Mouse (Mus musculus): ENCODE measurements around the gene Sgip1. TPM values are rescaled to one million over a fixed set of nuclear protein-coding genes. Genes with fewer than 3 reads are reported as not detected.

Sgip1 gene
- total and polyA plus RNA-seq, 3 experiments = 0.33 TPM; not detected in 2

DNA sequence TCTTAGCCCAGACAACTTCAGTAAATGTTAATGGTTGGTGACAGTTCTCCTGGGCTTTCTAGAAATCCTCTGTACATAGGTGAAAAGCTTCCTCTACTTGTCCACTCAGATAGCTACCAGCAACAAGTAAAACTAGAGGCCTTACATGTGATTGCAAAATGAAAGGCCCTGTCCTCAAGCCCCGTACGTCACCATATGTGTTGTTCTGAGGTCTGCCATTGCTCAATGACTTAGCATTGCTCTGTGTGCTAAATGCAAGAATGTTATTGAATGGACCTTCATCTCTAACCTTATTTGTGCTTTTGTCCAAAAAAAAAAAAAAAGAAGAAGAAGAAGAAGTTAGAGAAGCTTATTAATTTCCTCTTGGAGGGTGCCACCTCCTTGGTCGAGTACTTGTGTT, 125.4 kb downstream of the Sgip1 start:
- H3K4me3 ChIP-seq (ENCODE audit: low read depth, low read length) = no peak overlapping the region
- H3K4me1 ChIP-seq (ENCODE audit: insufficient read depth, low read depth, low read length) = no peaks in the 10 kb centered on the region
- DNase-seq (ENCODE audit: low spot score) (no peak), ATAC-seq (ENCODE audit: extremely low read depth, insufficient number of reproducible peaks, low FRiP score, poor library complexity, severe bottlenecking) (no peak)
- TF ChIP-seq TAL1 (conservative IDR thresholded peaks at IDR 0.05; ENCODE audit: low read depth, low read length) = no peak
- TF ChIP-seq POLR2AphosphoS5 (IDR thresholded peaks at IDR 0.05; ENCODE audit: insufficient replicate concordance, low read depth, low read length) = no peak
- TF ChIP-seq CTCF (IDR thresholded peaks at IDR 0.05; ENCODE audit: low read depth, low read length) = no peak
- no peak for TF ChIP-seq GATA1 (IDR thresholded peaks at IDR 0.05; ENCODE audit: borderline replicate concordance, low read length)
- TF ChIP-seq GATA2 (IDR thresholded peaks at IDR 0.05; ENCODE audit: borderline replicate concordance, low read depth, low read length) = no peak
- no peaks in the 10 kb centered on the region for H3K27me3 ChIP-seq (ENCODE audit: insufficient read depth, low read length)
- peaks cover 34% of the 10 kb centered on the region for H3K9me3 ChIP-seq (replicated peaks)
- no peaks in the 10 kb centered on the region for H3K36me3 ChIP-seq (replicated peaks)

GRCm38 (mm10) chr4:102871274-102871673, 130.2 kb downstream of the Sgip1 start:
- ATAC-seq (ENCODE audit: extremely low read depth, insufficient number of reproducible peaks, low FRiP score, poor library complexity, severe bottlenecking) (no peak), DNase-seq (ENCODE audit: low spot score) (no peak)
- Histone ChIP-seq H3K4me3 (ENCODE audit: low read depth, low read length) (no peak overlapping the region), H3K36me3 (replicated peaks) (no peaks in the 10 kb centered on the region), H3K4me1 (ENCODE audit: insufficient read depth, low read depth, low read length) (no peaks in the 10 kb centered on the region), H3K9me3 (replicated peaks) (peaks cover 22% of the 10 kb centered on the region), H3K27me3 (ENCODE audit: insufficient read depth, low read length) (no peaks in the 10 kb centered on the region)
- TF ChIP-seq TAL1 (conservative IDR thresholded peaks at IDR 0.05; ENCODE audit: low read depth, low read length) (no peak), POLR2AphosphoS5 (IDR thresholded peaks at IDR 0.05; ENCODE audit: insufficient replicate concordance, low read depth, low read length) (no peak), GATA1 (IDR thresholded peaks at IDR 0.05; ENCODE audit: borderline replicate concordance, low read length) (no peak), CTCF (IDR thresholded peaks at IDR 0.05; ENCODE audit: low read depth, low read length) (no peak), GATA2 (IDR thresholded peaks at IDR 0.05; ENCODE audit: borderline replicate concordance, low read depth, low read length) (no peak)

- no peaks in the 10 kb centered on the region for H3K27me3 ChIP-seq (ENCODE audit: insufficient read depth, low read length)
- ATAC-seq (ENCODE audit: extremely low read depth, insufficient number of reproducible peaks, low FRiP score, poor library complexity, severe bottlenecking) (no peak), DNase-seq (ENCODE audit: low spot score) (no peak)
- no peaks in the 10 kb centered on the region for H3K36me3 ChIP-seq (replicated peaks)
- no peak for TF ChIP-seq TAL1 (conservative IDR thresholded peaks at IDR 0.05; ENCODE audit: low read depth, low read length)
- no peak for TF ChIP-seq POLR2AphosphoS5 (IDR thresholded peaks at IDR 0.05; ENCODE audit: insufficient replicate concordance, low read depth, low read length)
- TF ChIP-seq GATA1 (IDR thresholded peaks at IDR 0.05; ENCODE audit: borderline replicate concordance, low read length) = no peak
- TF ChIP-seq CTCF (IDR thresholded peaks at IDR 0.05; ENCODE audit: low read depth, low read length) = no peak
- no peak for TF ChIP-seq GATA2 (IDR thresholded peaks at IDR 0.05; ENCODE audit: borderline replicate concordance, low read depth, low read length)
- H3K4me1 ChIP-seq (ENCODE audit: insufficient read depth, low read depth, low read length) = no peaks in the 10 kb centered on the region
- peaks cover 31% of the 10 kb centered on the region for H3K9me3 ChIP-seq (replicated peaks)
- no peak overlapping the region for H3K4me3 ChIP-seq (ENCODE audit: low read depth, low read length)
These were observed 142.0 kb downstream of the Sgip1 start for GRCm38 (mm10) chr4:102883142-102883541.

DNA sequence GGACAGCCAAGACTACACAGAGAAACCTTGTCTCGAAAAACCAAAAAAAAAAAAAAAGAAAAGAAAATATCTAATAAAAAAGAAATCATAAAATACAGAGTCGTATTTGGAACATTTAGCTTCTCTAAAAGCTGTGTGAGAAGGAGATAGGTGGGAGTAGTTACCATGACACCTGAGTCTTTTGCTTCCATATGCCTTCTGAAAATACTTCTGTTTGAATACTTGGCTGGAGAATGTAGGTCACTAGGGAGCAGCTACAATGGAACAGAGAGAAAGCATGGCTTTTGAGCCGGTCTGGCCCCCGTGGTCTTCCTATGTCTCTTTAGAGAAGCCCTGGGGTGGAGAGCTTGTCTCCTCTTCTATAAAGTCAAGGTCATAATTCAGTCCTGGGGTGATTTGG, 143.1 kb downstream of the Sgip1 start:
- H3K9me3 ChIP-seq (replicated peaks) = peaks cover 37% of the 10 kb centered on the region
- ATAC-seq (ENCODE audit: extremely low read depth, insufficient number of reproducible peaks, low FRiP score, poor library complexity, severe bottlenecking) (no peak), DNase-seq (ENCODE audit: low spot score) (no peak)
- no peak for TF ChIP-seq CTCF (IDR thresholded peaks at IDR 0.05; ENCODE audit: low read depth, low read length)
- TF ChIP-seq GATA2 (IDR thresholded peaks at IDR 0.05; ENCODE audit: borderline replicate concordance, low read depth, low read length) = no peak
- no peak for TF ChIP-seq POLR2AphosphoS5 (IDR thresholded peaks at IDR 0.05; ENCODE audit: insufficient replicate concordance, low read depth, low read length)
- TF ChIP-seq GATA1 (IDR thresholded peaks at IDR 0.05; ENCODE audit: borderline replicate concordance, low read length) = no peak
- no peak for TF ChIP-seq TAL1 (conservative IDR thresholded peaks at IDR 0.05; ENCODE audit: low read depth, low read length)
- H3K27me3 ChIP-seq (ENCODE audit: insufficient read depth, low read length) = no peaks in the 10 kb centered on the region
- H3K36me3 ChIP-seq (replicated peaks) = no peaks in the 10 kb centered on the region
- H3K4me3 ChIP-seq (ENCODE audit: low read depth, low read length) = no peak overlapping the region
- no peaks in the 10 kb centered on the region for H3K4me1 ChIP-seq (ENCODE audit: insufficient read depth, low read depth, low read length)

DNA sequence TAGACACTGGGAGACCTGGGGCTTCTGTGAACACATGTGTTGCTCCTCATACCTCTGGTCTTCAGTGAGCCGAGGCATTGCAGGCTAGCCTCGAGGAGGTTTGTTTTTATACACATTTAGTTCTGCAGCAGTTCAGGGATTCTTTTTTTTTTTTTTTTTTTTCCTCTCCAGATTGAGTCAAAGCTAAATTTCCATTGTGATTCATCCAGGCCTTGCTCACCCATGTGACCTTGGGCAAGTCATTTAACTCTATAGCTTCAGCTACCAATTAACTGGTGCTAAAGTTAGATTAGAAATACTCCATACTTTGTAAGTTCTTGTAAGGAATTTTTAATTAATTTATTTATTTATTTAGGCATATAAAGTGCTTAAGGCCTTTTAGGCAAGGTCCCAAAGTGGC, 145.4 kb downstream of the Sgip1 start:
- TF ChIP-seq TAL1 (conservative IDR thresholded peaks at IDR 0.05; ENCODE audit: low read depth, low read length) = no peak
- no peak for TF ChIP-seq POLR2AphosphoS5 (IDR thresholded peaks at IDR 0.05; ENCODE audit: insufficient replicate concordance, low read depth, low read length)
- TF ChIP-seq CTCF (IDR thresholded peaks at IDR 0.05; ENCODE audit: low read depth, low read length) = no peak
- TF ChIP-seq GATA1 (IDR thresholded peaks at IDR 0.05; ENCODE audit: borderline replicate concordance, low read length) = no peak
- TF ChIP-seq GATA2 (IDR thresholded peaks at IDR 0.05; ENCODE audit: borderline replicate concordance, low read depth, low read length) = no peak
- no peak for ATAC-seq (ENCODE audit: extremely low read depth, insufficient number of reproducible peaks, low FRiP score, poor library complexity, severe bottlenecking)
- no peak overlapping the region for H3K4me3 ChIP-seq (ENCODE audit: low read depth, low read length)
- H3K27me3 ChIP-seq (ENCODE audit: insufficient read depth, low read length) = no peaks in the 10 kb centered on the region
- peaks cover 43% of the 10 kb centered on the region for H3K9me3 ChIP-seq (replicated peaks)
- DNase-seq (ENCODE audit: low spot score) = no peak
- no peaks in the 10 kb centered on the region for H3K4me1 ChIP-seq (ENCODE audit: insufficient read depth, low read depth, low read length)
- no peaks in the 10 kb centered on the region for H3K36me3 ChIP-seq (replicated peaks)

DNA sequence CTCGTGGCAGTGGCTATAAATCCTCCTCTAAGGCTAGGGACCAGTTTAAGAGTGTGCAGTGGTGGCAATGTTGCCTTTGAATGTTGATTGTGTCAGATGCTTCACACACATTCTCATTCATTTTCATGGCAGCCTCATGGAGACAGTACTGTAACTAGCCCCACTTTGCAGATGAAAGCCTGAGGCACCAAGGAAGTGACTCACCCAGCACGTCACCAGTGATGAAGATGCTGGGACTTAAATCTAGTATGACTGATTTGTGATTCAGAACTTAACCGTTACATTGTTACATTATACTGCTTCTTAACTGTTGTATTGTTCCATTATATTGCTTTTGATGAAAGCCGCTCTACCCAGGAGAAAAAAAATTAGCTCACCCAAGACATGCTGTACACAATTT, 145.8 kb downstream of the Sgip1 start:
- Histone ChIP-seq H3K4me3 (ENCODE audit: low read depth, low read length) (no peak overlapping the region), H3K27me3 (ENCODE audit: insufficient read depth, low read length) (no peaks in the 10 kb centered on the region), H3K9me3 (replicated peaks) (peaks cover 43% of the 10 kb centered on the region), H3K36me3 (replicated peaks) (no peaks in the 10 kb centered on the region), H3K4me1 (ENCODE audit: insufficient read depth, low read depth, low read length) (no peaks in the 10 kb centered on the region)
- ATAC-seq (ENCODE audit: extremely low read depth, insufficient number of reproducible peaks, low FRiP score, poor library complexity, severe bottlenecking) (no peak), DNase-seq (ENCODE audit: low spot score) (no peak)
- TF ChIP-seq POLR2AphosphoS5 (IDR thresholded peaks at IDR 0.05; ENCODE audit: insufficient replicate concordance, low read depth, low read length) (no peak), CTCF (IDR thresholded peaks at IDR 0.05; ENCODE audit: low read depth, low read length) (no peak), GATA1 (IDR thresholded peaks at IDR 0.05; ENCODE audit: borderline replicate concordance, low read length) (no peak), TAL1 (conservative IDR thresholded peaks at IDR 0.05; ENCODE audit: low read depth, low read length) (no peak), GATA2 (IDR thresholded peaks at IDR 0.05; ENCODE audit: borderline replicate concordance, low read depth, low read length) (no peak)
